ENCODE assay signal across 20 mouse cellular contexts in genomic region chr13:24750807-24751206, GRCm38 (mm10). TPM values are rescaled to one million over a fixed set of nuclear protein-coding genes. Genes with fewer than 3 reads are reported as not detected.
"Had no signal": no experiment of that assay in that cellular context is flagged by ENCODE, and none has a peak within 500 bp of the region (broad histone marks: within the 10 kb centered on the region; RNA-seq: fewer than 3 reads in every experiment).

No protein-coding gene starts in this region.

- ATAC-seq: lung, postnatal 0 days; midbrain, embryonic 13.5 days; midbrain, embryonic 15.5 days had no signal

- DNase-seq: lung, adult 2 months; lung, postnatal 14 days; lung, postnatal 36 days; right cerebral cortex, postnatal 14 days; thymus, adult 2 months; thymus, postnatal 25 days; thymus, postnatal 4 days had no signal

- H3K27me3 ChIP-seq: lung, embryonic 15.5 days; megakaryocyte, embryonic 14.5 days; midbrain, embryonic 13.5 days; midbrain, embryonic 15.5 days; neural tube, embryonic 12.5 days; stomach, embryonic 15.5 days had no signal

RNA-seq across cellular contexts. Expression of gene Armh2, which starts 9.8 kb away (rescaled TPM):
- polyA plus RNA-seq: lung, adult 2 months; lung, embryonic 15.5 days; lung, postnatal 0 days; macrophage; midbrain, embryonic 13.5 days; midbrain, postnatal 0 days; neural tube, embryonic 12.5 days; neural tube, embryonic 14.5 days; spleen, adult 2 months; stomach, embryonic 15.5 days; stomach, postnatal 0 days; thymus, adult 2 months; urinary bladder, adult 2 months had no signal
